Mouse (Mus musculus): Measurements from ENCODE around the gene Pde2a. TPM values are rescaled to one million over a fixed set of nuclear protein-coding genes. Genes with fewer than 3 reads are reported as not detected.
"Not testable (repeated sequence)": the region's sequence is repeated elsewhere in the genome, so short reads cannot be mapped to it uniquely, and the experiment has no call there.

Pde2a gene
- total RNA-seq, 2 experiments from 2014 or later = 300 to 318 TPM

GRCm38 (mm10) chr7:101550686-101551485 lies 129.4 kb downstream of the Pde2a start:
- no peak for DNase-seq (ENCODE audit: low spot score in 2 of 2)
- no peak for TF ChIP-seq CTCF (conservative IDR thresholded peaks at IDR 0.05)
- no peak overlapping the region for H3K4me3 ChIP-seq
- H3K27ac ChIP-seq = no peak overlapping the region

DNA sequence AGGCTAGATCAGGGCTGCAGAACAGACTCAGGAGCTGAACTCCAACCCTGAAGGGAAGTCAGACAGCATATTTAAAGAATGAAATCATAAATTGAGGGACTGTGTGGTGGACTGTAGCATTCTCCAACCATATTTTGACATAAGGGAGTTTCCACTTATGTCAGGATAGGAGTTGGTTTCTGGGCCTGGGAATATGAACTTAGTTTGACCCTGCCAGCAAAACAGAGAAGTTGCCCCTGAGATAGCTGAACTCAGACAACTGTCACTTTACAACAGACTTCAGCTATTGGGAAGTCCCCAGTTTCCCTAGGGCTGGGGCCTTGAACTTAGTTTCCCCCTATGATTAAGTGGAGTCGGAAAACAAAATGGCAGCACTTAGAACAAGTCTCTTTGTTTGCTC lies 130.0 kb downstream of the Pde2a start:
- H3K4me3 ChIP-seq = no peak overlapping the region
- no peak for DNase-seq (ENCODE audit: low spot score in 2 of 2)
- H3K27ac ChIP-seq = no peak overlapping the region
- no peak for TF ChIP-seq CTCF (conservative IDR thresholded peaks at IDR 0.05)

GRCm38 (mm10) chr7:101555473-101555872 lies 134.0 kb downstream of the Pde2a start:
- not testable (repeated sequence) for H3K4me3 ChIP-seq; H3K27ac ChIP-seq; DNase-seq (ENCODE audit: low spot score in 2 of 2)

DNA sequence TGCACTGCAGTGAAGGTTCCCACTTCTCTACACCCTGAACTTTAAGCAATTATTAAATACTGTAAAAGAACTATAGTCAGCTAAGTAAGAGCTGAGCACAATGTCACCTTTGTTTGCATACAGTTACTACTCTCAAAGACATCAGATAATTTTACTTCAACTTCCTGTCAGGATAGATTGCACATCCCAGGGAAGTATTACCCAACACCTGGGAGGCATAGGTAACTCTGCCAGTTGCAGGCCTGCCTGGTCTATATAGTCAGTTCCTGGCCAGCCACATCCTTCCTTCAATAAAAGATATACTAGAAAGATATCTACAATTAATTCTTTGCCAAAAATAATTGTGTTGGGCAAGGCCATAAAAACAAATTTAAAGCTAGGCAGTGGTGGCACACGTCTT lies 135.9 kb downstream of the Pde2a start:
- no peak for TF ChIP-seq CTCF (conservative IDR thresholded peaks at IDR 0.05)
- Histone ChIP-seq H3K4me3 (no peak overlapping the region), H3K27ac (no peak overlapping the region)
- no peak for DNase-seq (ENCODE audit: low spot score in 2 of 2)

DNA sequence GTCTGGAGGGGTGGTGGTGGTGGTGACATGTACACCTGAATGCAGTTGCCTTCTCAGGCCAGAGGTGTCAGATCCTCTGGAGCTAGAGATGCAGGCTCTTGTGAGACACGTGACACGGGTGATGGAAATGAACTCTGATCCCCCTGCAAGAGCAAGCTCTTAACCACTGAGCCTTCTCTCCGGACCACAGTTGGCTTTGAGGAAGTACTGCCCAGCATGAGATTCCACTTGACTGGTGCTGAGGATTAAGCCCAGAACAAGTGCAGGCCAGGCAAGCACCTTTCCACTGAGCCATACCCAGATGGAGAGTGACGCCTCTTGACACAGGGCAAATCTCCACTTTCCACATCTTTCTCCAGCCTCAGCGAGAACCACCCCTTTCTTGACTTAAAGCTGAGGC lies 137.9 kb downstream of the Pde2a start:
- not testable (repeated sequence) for DNase-seq (ENCODE audit: low spot score in 2 of 2)

More for the DNA sequence above, 137.9 kb downstream of the Pde2a start:
- H3K27ac ChIP-seq, H3K4me3 ChIP-seq: not testable (repeated sequence)

Small RNAs within 50 kb of the gene (microRNA-seq; reads per million reads assigned to microRNA genes)
- gene Mir139 = 80,369 to 89,146 reads per million in 2 experiments

Other genes with a start within 250 kb of the Pde2a start
- gene Atg16l2, start 119.4 kb upstream of the Pde2a start, total RNA-seq (2021) = 10 to 100 TPM; 37.9 to 47.8 TPM
- gene Stard10, start 104.6 kb upstream of the Pde2a start, total RNA-seq (2021) = 10 to 100 TPM; 23.6 to 24.6 TPM
- 10 to 100 TPM; 19.2 to 20.0 TPM for gene Arap1, start 73.6 kb upstream of the Pde2a start, total RNA-seq (2021)
- gene Gm45837, start 10.8 kb upstream of the Pde2a start, total RNA-seq (2021) = 1 to 10 TPM in 1 of 2 experiments, not detected in 1; 2.4 TPM
- not detected for gene Art2b, start 163.9 kb downstream of the Pde2a start, total RNA-seq (2021)
- 10 to 100 TPM; 53.5 to 55.0 TPM for gene Clpb, start 241.9 kb downstream of the Pde2a start, total RNA-seq (2021)